Mouse (Mus musculus) thymus, adult 2 months (tissue): Measurements from ENCODE around the gene Fam71f1.

Experiments
- CTCF ChIP-seq: fragments of 200-500 bp; IDR thresholded peaks from 2 replicates; pipeline ENCODE4 v1.5.1; 2012; ENCODE audit warnings: mild to moderate bottlenecking, control low read depth, low read length, moderate library complexity, borderline replicate concordance; ENCODE audit not compliant: control insufficient read depth, poor library complexity, insufficient read depth; ENCODE audit errors: extremely low read depth
- POLR2A ChIP-seq: fragments of 200-500 bp; IDR thresholded peaks from 2 replicates; pipeline ENCODE4 v1.6.1; 2012; ENCODE audit warnings: mild to moderate bottlenecking, low read length, control low read depth, moderate library complexity; ENCODE audit not compliant: control insufficient read depth, poor library complexity, insufficient read depth; ENCODE audit errors: extremely low read depth

DNA sequence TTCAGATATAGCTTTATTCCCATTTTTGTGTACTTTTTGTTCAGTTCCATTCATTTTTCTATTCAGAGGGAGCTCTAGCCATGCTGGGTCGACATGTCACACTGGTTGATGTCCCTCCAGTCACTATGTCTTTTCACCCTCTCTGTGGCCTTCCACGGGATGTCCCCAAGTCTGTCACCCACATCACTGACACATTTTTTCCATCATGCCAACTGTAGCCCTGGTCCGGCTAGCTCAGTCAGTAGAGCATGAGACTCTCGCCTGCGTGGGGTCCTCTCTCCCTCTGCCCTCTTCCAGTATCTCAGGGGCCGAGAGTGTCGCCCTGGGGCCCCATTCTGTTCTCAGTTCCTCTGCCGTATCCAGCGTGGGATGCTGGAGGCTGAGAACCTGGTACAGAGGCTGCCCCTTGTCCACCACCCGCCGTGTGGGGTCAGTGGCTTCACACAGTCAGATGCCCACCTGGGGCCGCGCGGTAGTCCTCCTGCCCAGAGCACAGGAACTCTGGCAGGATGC is 5.2 kb upstream of the Fam71f1 start:
- no peak for TF ChIP-seq CTCF
- TF ChIP-seq POLR2A = no peak
